Mouse (Mus musculus): ENCODE measurements around the gene Prkg1. TPM values are rescaled to one million over a fixed set of nuclear protein-coding genes. Genes with fewer than 3 reads are reported as not detected.
A peak's percentile ranks its signal among the peaks of the same experiment; 100 is the strongest.
"Not testable (repeated sequence)": the region's sequence is repeated elsewhere in the genome, so short reads cannot be mapped to it uniquely, and the experiment has no call there.

The Prkg1 gene
- polyA plus RNA-seq, 1 experiment from 2014 or later = 2.1 TPM

GRCm38 (mm10) chr19:30549044-30549853, 1215.6 kb downstream of the Prkg1 start, which contains the start of gene Dkk1:
Gene Dkk1, minus strand, starts transcription at chr19:30549665.
- Histone ChIP-seq H3K27ac (ENCODE audit: low read depth, low read length) (no peak within 1 kb of the TSS), H3K36me3 (ENCODE audit: control insufficient read depth, insufficient read depth, low read length) (no peaks in the 10 kb centered on the region), H3K9ac (ENCODE audit: low read depth, low read length) (peak within 1 kb of the TSS; percentile 54; the same call in 1 of the 2 replicates)

GRCm38 (mm10) chr19:30548411-30549043, 1216.3 kb downstream of the Prkg1 start:
- H3K27ac ChIP-seq (ENCODE audit: low read depth, low read length) = no peak overlapping the region
- 0% methylated on average over 23 of the region's 23 CpGs for WGBS

More at GRCm38 (mm10) chr19:30549044-30549853, 1215.6 kb downstream of the Prkg1 start, which contains the start of gene Dkk1:
- Histone ChIP-seq H3K4me3 (ENCODE audit: low read length) (peak within 1 kb of the TSS; percentile 52), H3K4me1 (ENCODE audit: control insufficient read depth, insufficient read depth, low read length) (peaks cover 5% of the 10 kb centered on the region; the same call in 1 of the 2 replicates), H3K4me2 (replicated peaks; ENCODE audit: low read depth, low read length) (peak within 1 kb of the TSS; percentile 68), H3K27me3 (ENCODE audit: control insufficient read depth, insufficient read depth, low read length) (peaks cover 15% of the 10 kb centered on the region; the same call in 1 of the 2 replicates), H3K9me3 (ENCODE audit: control insufficient read depth, low read length) (no peaks in the 10 kb centered on the region)
- ATAC-seq (ENCODE audit: low FRiP score, low TSS enrichment) = peak; percentile 90
- under 1% methylated on average over 26 of the region's 26 CpGs for WGBS

DNA sequence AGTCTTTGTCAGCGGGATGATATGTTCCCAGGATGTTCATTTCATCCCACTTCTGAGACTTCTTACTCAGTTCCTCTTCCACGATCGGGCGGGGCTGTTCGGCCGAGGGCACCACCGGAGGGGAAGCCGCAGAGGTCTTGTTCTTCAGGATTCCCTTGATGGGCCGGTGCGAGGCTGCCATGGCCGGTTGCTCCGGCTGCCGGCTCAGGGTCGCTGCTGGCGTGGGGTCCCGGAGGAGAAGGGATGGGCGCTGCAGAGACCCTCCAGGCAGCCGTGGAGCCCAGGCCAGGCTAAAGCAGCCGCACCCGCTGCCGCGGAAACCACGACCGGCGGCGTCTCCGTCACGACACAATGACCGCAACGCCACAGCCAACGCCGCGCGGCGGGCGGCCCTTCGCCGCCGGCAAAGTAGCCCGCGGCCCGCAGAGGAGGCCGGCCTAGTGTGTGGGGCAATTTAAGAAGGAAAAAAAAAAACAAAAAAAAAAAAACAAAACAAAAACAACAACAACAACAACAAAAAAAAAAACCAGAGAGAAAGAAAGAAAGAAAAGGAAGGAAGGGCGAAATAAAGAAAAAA, 1225.4 kb downstream of the Prkg1 start:
- not testable (repeated sequence) for ATAC-seq (ENCODE audit: low FRiP score, low TSS enrichment); H3K9me3 ChIP-seq (ENCODE audit: control insufficient read depth, low read length); H3K36me3 ChIP-seq (ENCODE audit: control insufficient read depth, insufficient read depth, low read length); H3K27ac ChIP-seq (ENCODE audit: low read depth, low read length); H3K27me3 ChIP-seq (ENCODE audit: control insufficient read depth, insufficient read depth, low read length); H3K4me1 ChIP-seq (ENCODE audit: control insufficient read depth, insufficient read depth, low read length)
- Histone ChIP-seq H3K4me2 (replicated peaks; ENCODE audit: low read depth, low read length) (peak overlapping the region; percentile 55), H3K4me3 (ENCODE audit: low read length) (peak overlapping the region; percentile 40), H3K9ac (ENCODE audit: low read depth, low read length) (peak overlapping the region; percentile 37; the same call in 1 of the 2 replicates)
- 2% methylated on average over 44 of the region's 44 CpGs for WGBS

More at GRCm38 (mm10) chr19:30548411-30549043, 1216.3 kb downstream of the Prkg1 start:
- Histone ChIP-seq H3K27me3 (ENCODE audit: control insufficient read depth, insufficient read depth, low read length) (peaks cover 15% of the 10 kb centered on the region; the same call in 1 of the 2 replicates), H3K4me3 (ENCODE audit: low read length) (peak overlapping the region; percentile 52), H3K4me2 (replicated peaks; ENCODE audit: low read depth, low read length) (peak overlapping the region; percentile 68), H3K9me3 (ENCODE audit: control insufficient read depth, low read length) (no peaks in the 10 kb centered on the region), H3K9ac (ENCODE audit: low read depth, low read length) (peak overlapping the region; percentile 54; the same call in 1 of the 2 replicates), H3K36me3 (ENCODE audit: control insufficient read depth, insufficient read depth, low read length) (no peaks in the 10 kb centered on the region), H3K4me1 (ENCODE audit: control insufficient read depth, insufficient read depth, low read length) (peaks cover 5% of the 10 kb centered on the region; the same call in 1 of the 2 replicates)
- peak; percentile 71 for ATAC-seq (ENCODE audit: low FRiP score, low TSS enrichment)

DNA sequence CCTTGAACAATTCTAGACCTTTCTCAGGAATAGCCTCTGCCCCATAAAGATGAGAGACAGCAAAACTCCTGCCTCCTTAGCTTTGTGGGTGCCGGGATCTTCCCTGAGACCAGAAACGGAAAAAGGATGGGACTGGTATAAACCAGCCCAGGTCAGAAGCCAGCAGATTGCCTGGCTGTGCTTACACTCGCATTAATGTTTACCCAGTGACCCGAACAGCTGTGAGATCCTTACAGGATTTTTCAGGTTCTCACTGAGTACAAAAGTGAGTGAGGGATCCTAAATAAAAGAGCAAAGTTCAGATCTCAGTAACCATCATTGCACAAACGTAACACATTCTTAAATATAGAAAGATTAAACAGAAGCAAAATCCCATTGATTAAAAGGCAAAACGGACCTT, 1248.1 kb downstream of the Prkg1 start:
- ATAC-seq (ENCODE audit: low FRiP score, low TSS enrichment) = no peak
- Histone ChIP-seq H3K9ac (ENCODE audit: low read depth, low read length) (no peak overlapping the region), H3K27me3 (ENCODE audit: control insufficient read depth, insufficient read depth, low read length) (no peaks in the 10 kb centered on the region), H3K4me3 (ENCODE audit: low read length) (no peak overlapping the region), H3K36me3 (ENCODE audit: control insufficient read depth, insufficient read depth, low read length) (no peaks in the 10 kb centered on the region), H3K27ac (ENCODE audit: low read depth, low read length) (no peak overlapping the region), H3K9me3 (ENCODE audit: control insufficient read depth, low read length) (no peaks in the 10 kb centered on the region), H3K4me1 (ENCODE audit: control insufficient read depth, insufficient read depth, low read length) (no peaks in the 10 kb centered on the region), H3K4me2 (replicated peaks; ENCODE audit: low read depth, low read length) (no peak overlapping the region)
- 65% methylated on average over 6 of the region's 6 CpGs for WGBS

Other genes with a start within 250 kb of the Prkg1 start
- 0.47 and 0.79 TPM in 2 replicates for gene A1cf, start 103.7 kb upstream of the Prkg1 start, polyA plus RNA-seq (2014; fragmentation: Nextera tagmentation; extraction: Ambion mirVana)

All from kidney, embryonic 14.5 days (tissue).